Mouse (Mus musculus) lung, postnatal 0 days (tissue): ENCODE data around the gene Sin3a. TPM values are rescaled to one million over a fixed set of nuclear protein-coding genes. Genes with fewer than 3 reads are reported as not detected.
A peak's percentile ranks its signal among the peaks of the same experiment; 100 is the strongest.

Experiments
- ATAC-seq: fragments of 200-750 bp; cut with Nextera tagmentation; 2 replicates; pipeline ENCODE4 v1.8.0; 2017; ENCODE audit warnings: moderate library complexity
- DNase-seq: peaks from one replicate; pipeline ENCODE4 v3.0.0-alpha.2; 2016; ENCODE audit warnings: low spot score
- H3K27ac ChIP-seq: fragments of 300-500 bp; sonication (generic); 2 replicates; pipeline ENCODE4 v1.5.1; 2014; ENCODE audit warnings: antibody characterized with exemption, mild to moderate bottlenecking, low read length, mixed read lengths
- H3K27me3 ChIP-seq: fragments of 300-500 bp; sonication (generic); replicated peaks from 2 replicates; pipeline ENCODE4 v1.6.1; 2014; ENCODE audit warnings: low read length, mixed read lengths; ENCODE audit not compliant: insufficient read depth
- H3K36me3 ChIP-seq: fragments of 300-500 bp; sonication (generic); 2 replicates; pipeline ENCODE4 v1.6.1; 2014; ENCODE audit warnings: low read length, mixed read lengths; ENCODE audit not compliant: insufficient read depth
- H3K4me1 ChIP-seq: fragments of 300-500 bp; sonication (generic); 2 replicates; pipeline ENCODE4 v1.6.1; 2014; ENCODE audit warnings: antibody characterized with exemption, low read depth, low read length, mixed read lengths; ENCODE audit not compliant: insufficient read depth
- H3K4me2 ChIP-seq: fragments of 300-500 bp; sonication (generic); replicated peaks from 2 replicates; pipeline ENCODE4 v1.6.1; 2014; ENCODE audit warnings: low read depth, mild to moderate bottlenecking, low read length, moderate library complexity, mixed read lengths
- H3K4me3 ChIP-seq: fragments of 300-500 bp; sonication (generic); 2 replicates; pipeline ENCODE4 v1.5.1; 2014; ENCODE audit warnings: low read depth, low read length
- H3K9ac ChIP-seq: fragments of 300-500 bp; sonication (generic); replicated peaks from 2 replicates; pipeline ENCODE4 v1.6.1; 2014; ENCODE audit warnings: low read depth, mild to moderate bottlenecking
- H3K9me3 ChIP-seq: fragments of 300-500 bp; sonication (generic); 2 replicates; pipeline ENCODE4 v1.6.1; 2016; ENCODE audit warnings: low read length, mixed read lengths
- CTCF ChIP-seq: IDR thresholded peaks from 2 replicates; pipeline ENCODE4 v1.5.1; 2016; ENCODE audit warnings: antibody characterized with exemption, mild to moderate bottlenecking
- EP300 ChIP-seq: IDR thresholded peaks from 2 replicates; pipeline ENCODE4 v1.6.1; 2016; ENCODE audit warnings: antibody characterized with exemption, mild to moderate bottlenecking, control low read depth
- WGBS: fragments of 180-500 bp; shearing (Covaris S2); extraction: QIAGEN DNeasy Blood & Tissue Kit; methylation state at CpG from one replicate; pipeline ENCODE4 v1.1.7; 2014; 5-methylcytosine and 5-hydroxymethylcytosine counted together
- polyA plus RNA-seq: library from polyadenylated mRNA; unstranded; fragments of >200 nt; fragmentation: Nextera tagmentation; extraction: Ambion mirVana; gene quantifications from 2 replicates; pipeline ENCODE4 v1.2.1, GENCODE M21; 2015

The Sin3a gene
- polyA plus RNA-seq, 1 experiment from 2014 or later: 14.3 TPM

GRCm38 (mm10) chr9:57129641-57130040, 57.8 kb downstream of the Sin3a start:
- Histone ChIP-seq H3K4me3 (no peak overlapping the region), H3K27ac (no peak overlapping the region), H3K36me3 (peaks cover 6% of the 10 kb centered on the region; the same call in 1 of the 2 replicates), H3K27me3 (no peaks in the 10 kb centered on the region), H3K9me3 (no peaks in the 10 kb centered on the region), H3K4me1 (peaks cover 7% of the 10 kb centered on the region; the same call in 1 of the 2 replicates), H3K4me2 (peak overlapping the region; percentile 92; the same call in 1 of the 2 replicates), H3K9ac (no peak overlapping the region)
- ATAC-seq (no peak), DNase-seq (no peak)
- TF ChIP-seq EP300 (no peak), CTCF (no peak)

GRCm38 (mm10) chr9:57130577-57131433, 59.0 kb downstream of the Sin3a start, which contains the start of gene Man2c1:
Gene Man2c1, plus strand, starts transcription at chr9:57130690.
- peak within 1 kb of the TSS; percentile 92 for H3K4me2 ChIP-seq
- H3K4me3 ChIP-seq: peak within 1 kb of the TSS; percentile 85
- DNase-seq (peak; percentile 96), ATAC-seq (peak; percentile 94)
- WGBS: under 1% methylated on average over 55 of the region's 58 CpGs
- no peaks in the 10 kb centered on the region for H3K9me3 ChIP-seq
- H3K9ac ChIP-seq: peak within 1 kb of the TSS; percentile 79
- peak within 1 kb of the TSS; percentile 96 for H3K27ac ChIP-seq
- H3K36me3 ChIP-seq: peaks cover 11% of the 10 kb centered on the region; the same call in 1 of the 2 replicates
- TF ChIP-seq CTCF (peak; percentile 85), EP300 (0 out of 2 replicates have a peak, but pooled peaks have one; percentile 9)
- H3K27me3 ChIP-seq: no peaks in the 10 kb centered on the region
- H3K4me1 ChIP-seq: peaks cover 7% of the 10 kb centered on the region; the same call in 1 of the 2 replicates

- no peak overlapping the region for H3K4me2 ChIP-seq
- H3K36me3 ChIP-seq: peaks cover 14% of the 10 kb centered on the region; the same call in 1 of the 2 replicates
- H3K9me3 ChIP-seq: no peaks in the 10 kb centered on the region
- H3K27ac ChIP-seq: no peak overlapping the region
- no peaks in the 10 kb centered on the region for H3K4me1 ChIP-seq
- 76% methylated on average over 6 of the region's 6 CpGs for WGBS
- no peaks in the 10 kb centered on the region for H3K27me3 ChIP-seq
- no peak for TF ChIP-seq EP300
- TF ChIP-seq CTCF: no peak
- no peak overlapping the region for H3K4me3 ChIP-seq
- ATAC-seq (no peak), DNase-seq (no peak)
- no peak overlapping the region for H3K9ac ChIP-seq
These were observed 65.4 kb downstream of the Sin3a start for GRCm38 (mm10) chr9:57137246-57137645.

- no peaks in the 10 kb centered on the region for H3K27me3 ChIP-seq
- peaks cover 14% of the 10 kb centered on the region; the same call in 1 of the 2 replicates for H3K36me3 ChIP-seq
- no peak overlapping the region for H3K27ac ChIP-seq
- H3K9ac ChIP-seq: no peak overlapping the region
- no peak overlapping the region for H3K4me3 ChIP-seq
- no peak overlapping the region for H3K4me2 ChIP-seq
- H3K9me3 ChIP-seq: no peaks in the 10 kb centered on the region
- WGBS: 87% methylated on average over 9 of the region's 9 CpGs
- ATAC-seq (no peak), DNase-seq (no peak)
- H3K4me1 ChIP-seq: no peaks in the 10 kb centered on the region
- TF ChIP-seq CTCF (no peak), EP300 (no peak)
These were observed 65.9 kb downstream of the Sin3a start for GRCm38 (mm10) chr9:57137777-57138176.

DNA sequence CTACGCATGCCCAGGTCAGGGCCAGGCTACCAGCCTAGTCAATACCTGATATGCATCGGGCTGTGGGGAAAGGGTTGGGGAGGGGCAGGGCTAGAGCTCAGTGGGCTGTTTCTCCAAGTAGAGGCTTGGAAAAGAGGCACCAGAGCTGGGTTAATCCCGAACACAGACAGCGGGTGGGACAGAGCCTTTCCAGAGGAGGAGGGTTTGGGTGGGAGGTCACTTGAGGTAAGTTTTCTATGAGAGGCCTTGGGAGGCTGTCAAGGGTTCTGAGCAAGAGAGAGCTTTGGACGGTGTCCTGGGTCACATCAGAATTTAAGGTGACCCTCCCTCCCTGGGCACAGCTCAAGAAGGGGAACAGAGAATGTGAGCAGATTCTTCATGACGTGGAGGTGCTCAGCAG, 66.7 kb downstream of the Sin3a start:
- Histone ChIP-seq H3K4me1 (no peaks in the 10 kb centered on the region), H3K4me2 (no peak overlapping the region), H3K4me3 (no peak overlapping the region), H3K36me3 (peaks cover 14% of the 10 kb centered on the region; the same call in 1 of the 2 replicates), H3K9me3 (no peaks in the 10 kb centered on the region), H3K9ac (no peak overlapping the region), H3K27ac (no peak overlapping the region), H3K27me3 (no peaks in the 10 kb centered on the region)
- TF ChIP-seq CTCF: no peak
- TF ChIP-seq EP300: no peak
- DNase-seq (no peak), ATAC-seq (no peak)
- 91% methylated on average over 6 of the region's 6 CpGs for WGBS

- 86% methylated on average over 9 of the region's 9 CpGs for WGBS
- Histone ChIP-seq H3K27ac (no peak overlapping the region), H3K27me3 (no peaks in the 10 kb centered on the region), H3K36me3 (peaks cover 14% of the 10 kb centered on the region; the same call in 1 of the 2 replicates), H3K4me2 (no peak overlapping the region), H3K4me1 (no peaks in the 10 kb centered on the region), H3K9me3 (no peaks in the 10 kb centered on the region), H3K9ac (no peak overlapping the region), H3K4me3 (no peak overlapping the region)
- DNase-seq (no peak), ATAC-seq (no peak)
- TF ChIP-seq EP300 (no peak), CTCF (no peak)
These were observed 67.3 kb downstream of the Sin3a start for GRCm38 (mm10) chr9:57139110-57139509.
